Mouse (Mus musculus): ENCODE measurements around the gene Vapb. TPM values are rescaled to one million over a fixed set of nuclear protein-coding genes. Genes with fewer than 3 reads are reported as not detected.

Vapb gene
- polyA plus RNA-seq, 2 experiments: 15.2 to 37.0 TPM

GRCm38 (mm10) chr2:173802176-173802575 is 64.9 kb downstream of the Vapb start:
- Histone ChIP-seq H3K9me3 (ENCODE audit: control insufficient read depth, low read length) (no peaks in the 10 kb centered on the region), H3K9ac (ENCODE audit: low read depth, low read length, severe bottlenecking) (no peak overlapping the region), H3K27ac (replicated peaks; ENCODE audit: low read depth, low read length) (no peak overlapping the region), H3K4me3 (replicated peaks; ENCODE audit: low read length) (no peak overlapping the region), H3K27me3 (ENCODE audit: control insufficient read depth, insufficient read depth, low read length) (no peaks in the 10 kb centered on the region), H3K36me3 (ENCODE audit: control insufficient read depth, insufficient read depth, low read length) (no peaks in the 10 kb centered on the region), H3K4me2 (replicated peaks; ENCODE audit: low read depth, low read length, severe bottlenecking) (no peak overlapping the region), H3K4me1 (ENCODE audit: control insufficient read depth, insufficient read depth, low read length) (peaks cover 13% of the 10 kb centered on the region)
- ATAC-seq (ENCODE audit: low FRiP score, low read depth): no peak
- WGBS: 79% methylated on average over 4 of the region's 4 CpGs
- TF ChIP-seq POLR2A (IDR thresholded peaks at IDR 0.05; ENCODE audit: borderline replicate concordance, extremely low read depth, insufficient read depth, insufficient read length): no peak
- no peak for DNase-seq (ENCODE audit: low spot score)

- WGBS: 78% methylated on average over 3 of the region's 3 CpGs
- Histone ChIP-seq H3K4me3 (replicated peaks; ENCODE audit: low read length) (no peak overlapping the region), H3K27me3 (ENCODE audit: control insufficient read depth, insufficient read depth, low read length) (no peaks in the 10 kb centered on the region), H3K9me3 (ENCODE audit: control insufficient read depth, low read length) (no peaks in the 10 kb centered on the region), H3K36me3 (ENCODE audit: control insufficient read depth, insufficient read depth, low read length) (no peaks in the 10 kb centered on the region), H3K4me1 (ENCODE audit: control insufficient read depth, insufficient read depth, low read length) (peaks cover 13% of the 10 kb centered on the region), H3K9ac (ENCODE audit: low read depth, low read length, severe bottlenecking) (no peak overlapping the region), H3K27ac (replicated peaks; ENCODE audit: low read depth, low read length) (no peak overlapping the region), H3K4me2 (replicated peaks; ENCODE audit: low read depth, low read length, severe bottlenecking) (no peak overlapping the region)
- TF ChIP-seq POLR2A (IDR thresholded peaks at IDR 0.05; ENCODE audit: borderline replicate concordance, extremely low read depth, insufficient read depth, insufficient read length): no peak
- ATAC-seq (ENCODE audit: low FRiP score, low read depth) (no peak), DNase-seq (ENCODE audit: low spot score) (no peak)
Observed at GRCm38 (mm10) chr2:173802956-173803355, 65.6 kb downstream of the Vapb start.

- Histone ChIP-seq H3K4me2 (replicated peaks; ENCODE audit: low read depth, low read length, severe bottlenecking) (no peak overlapping the region), H3K9me3 (ENCODE audit: control insufficient read depth, low read length) (no peaks in the 10 kb centered on the region), H3K27ac (replicated peaks; ENCODE audit: low read depth, low read length) (no peak overlapping the region), H3K36me3 (ENCODE audit: control insufficient read depth, insufficient read depth, low read length) (no peaks in the 10 kb centered on the region), H3K9ac (ENCODE audit: low read depth, low read length, severe bottlenecking) (no peak overlapping the region), H3K4me1 (ENCODE audit: control insufficient read depth, insufficient read depth, low read length) (peaks cover 13% of the 10 kb centered on the region), H3K27me3 (ENCODE audit: control insufficient read depth, insufficient read depth, low read length) (no peaks in the 10 kb centered on the region), H3K4me3 (replicated peaks; ENCODE audit: low read length) (no peak overlapping the region)
- WGBS: 91% methylated on average over 11 of the region's 11 CpGs
- TF ChIP-seq POLR2A (IDR thresholded peaks at IDR 0.05; ENCODE audit: borderline replicate concordance, extremely low read depth, insufficient read depth, insufficient read length): no peak
- no peak for ATAC-seq (ENCODE audit: low FRiP score, low read depth)
- DNase-seq (ENCODE audit: low spot score): no peak
Observed at GRCm38 (mm10) chr2:173803827-173804226, 66.5 kb downstream of the Vapb start.

- ATAC-seq (ENCODE audit: low FRiP score, low read depth) (no peak), DNase-seq (ENCODE audit: low spot score) (no peak)
- Histone ChIP-seq H3K27me3 (ENCODE audit: control insufficient read depth, insufficient read depth, low read length) (no peaks in the 10 kb centered on the region), H3K4me1 (ENCODE audit: control insufficient read depth, insufficient read depth, low read length) (peaks cover 6% of the 10 kb centered on the region), H3K9me3 (ENCODE audit: control insufficient read depth, low read length) (no peaks in the 10 kb centered on the region), H3K27ac (replicated peaks; ENCODE audit: low read depth, low read length) (no peak overlapping the region), H3K4me3 (replicated peaks; ENCODE audit: low read length) (no peak overlapping the region), H3K4me2 (replicated peaks; ENCODE audit: low read depth, low read length, severe bottlenecking) (no peak overlapping the region), H3K36me3 (ENCODE audit: control insufficient read depth, insufficient read depth, low read length) (no peaks in the 10 kb centered on the region), H3K9ac (ENCODE audit: low read depth, low read length, severe bottlenecking) (no peak overlapping the region)
- 78% methylated on average over 7 of the region's 7 CpGs for WGBS
- TF ChIP-seq POLR2A (IDR thresholded peaks at IDR 0.05; ENCODE audit: borderline replicate concordance, extremely low read depth, insufficient read depth, insufficient read length): no peak
Observed at GRCm38 (mm10) chr2:173806621-173807020, 69.3 kb downstream of the Vapb start.

- no peak overlapping the region for H3K9ac ChIP-seq (ENCODE audit: low read depth, low read length, severe bottlenecking)
- H3K9me3 ChIP-seq (ENCODE audit: control insufficient read depth, low read length): no peaks in the 10 kb centered on the region
- WGBS: 78% methylated on average over 7 of the region's 7 CpGs
- no peak overlapping the region for H3K27ac ChIP-seq (replicated peaks; ENCODE audit: low read depth, low read length)
- H3K4me3 ChIP-seq (replicated peaks; ENCODE audit: low read length): no peak overlapping the region
- H3K36me3 ChIP-seq (ENCODE audit: control insufficient read depth, insufficient read depth, low read length): no peaks in the 10 kb centered on the region
- H3K4me1 ChIP-seq (ENCODE audit: control insufficient read depth, insufficient read depth, low read length): no peaks in the 10 kb centered on the region
- no peaks in the 10 kb centered on the region for H3K27me3 ChIP-seq (ENCODE audit: control insufficient read depth, insufficient read depth, low read length)
- DNase-seq (ENCODE audit: low spot score) (no peak), ATAC-seq (ENCODE audit: low FRiP score, low read depth) (no peak)
- TF ChIP-seq POLR2A (IDR thresholded peaks at IDR 0.05; ENCODE audit: borderline replicate concordance, extremely low read depth, insufficient read depth, insufficient read length): no peak
- H3K4me2 ChIP-seq (replicated peaks; ENCODE audit: low read depth, low read length, severe bottlenecking): no peak overlapping the region
Observed at GRCm38 (mm10) chr2:173808942-173809341, 71.6 kb downstream of the Vapb start.
